Mouse (Mus musculus) stomach, embryonic 16.5 days (tissue): ENCODE results near the gene Plce1. TPM values are rescaled to one million over a fixed set of nuclear protein-coding genes. Genes with fewer than 3 reads are reported as not detected.

Source experiments
- ATAC-seq: fragments of 200-750 bp; cut with Nextera tagmentation; 2 replicates; pipeline ENCODE4 v1.8.0; 2017; ENCODE audit warnings: moderate number of reproducible peaks, moderate TSS enrichment; ENCODE audit not compliant: insufficient read depth, low FRiP score
- H3K27ac ChIP-seq: fragments of 300-500 bp; sonication (generic); 2 replicates; pipeline ENCODE4 v1.5.1; 2014; ENCODE audit warnings: low read length
- H3K27me3 ChIP-seq: fragments of 300-500 bp; sonication (generic); 2 replicates; pipeline ENCODE4 v1.6.1; 2014; ENCODE audit warnings: low read length, control low read depth, mixed read lengths; ENCODE audit not compliant: control insufficient read depth, insufficient read depth
- H3K36me3 ChIP-seq: fragments of 300-500 bp; sonication (generic); 2 replicates; pipeline ENCODE4 v1.6.1; 2014; ENCODE audit warnings: low read length; ENCODE audit not compliant: control insufficient read depth, insufficient read depth
- H3K4me1 ChIP-seq: fragments of 300-500 bp; sonication (generic); 2 replicates; pipeline ENCODE4 v1.6.1; 2014; ENCODE audit warnings: low read length, control low read depth, mixed read lengths; ENCODE audit not compliant: control insufficient read depth, insufficient read depth
- H3K4me2 ChIP-seq: fragments of 300-500 bp; sonication (generic); 2 replicates; pipeline ENCODE4 v1.6.1; 2014; ENCODE audit warnings: low read depth, low read length, mixed read lengths
- H3K4me3 ChIP-seq: fragments of 300-500 bp; sonication (generic); replicated peaks from 2 replicates; pipeline ENCODE4 v1.5.1; 2014; ENCODE audit warnings: mild to moderate bottlenecking, low read length
- H3K9ac ChIP-seq: fragments of 300-500 bp; sonication (generic); 2 replicates; pipeline ENCODE4 v1.6.1; 2014; ENCODE audit warnings: low read length
- H3K9me3 ChIP-seq: fragments of 300-500 bp; sonication (generic); replicated peaks from 2 replicates; pipeline ENCODE4 v1.6.1; 2016; ENCODE audit warnings: low read length, control low read depth; ENCODE audit not compliant: control insufficient read depth
- WGBS: fragments of 180-500 bp; shearing (Covaris S2); extraction: QIAGEN DNeasy Blood & Tissue Kit; methylation state at CpG from one replicate; pipeline ENCODE4 v1.1.7; 2014; 5-methylcytosine and 5-hydroxymethylcytosine counted together
- polyA plus RNA-seq: library from polyadenylated mRNA; unstranded; fragments of >200 nt; fragmentation: Nextera tagmentation; extraction: Ambion mirVana; gene quantifications from 2 replicates; pipeline ENCODE4 v1.2.1, GENCODE M21; 2015

Gene Plce1
- polyA plus RNA-seq, 1 experiment from 2014 or later = 8.5 TPM

DNA sequence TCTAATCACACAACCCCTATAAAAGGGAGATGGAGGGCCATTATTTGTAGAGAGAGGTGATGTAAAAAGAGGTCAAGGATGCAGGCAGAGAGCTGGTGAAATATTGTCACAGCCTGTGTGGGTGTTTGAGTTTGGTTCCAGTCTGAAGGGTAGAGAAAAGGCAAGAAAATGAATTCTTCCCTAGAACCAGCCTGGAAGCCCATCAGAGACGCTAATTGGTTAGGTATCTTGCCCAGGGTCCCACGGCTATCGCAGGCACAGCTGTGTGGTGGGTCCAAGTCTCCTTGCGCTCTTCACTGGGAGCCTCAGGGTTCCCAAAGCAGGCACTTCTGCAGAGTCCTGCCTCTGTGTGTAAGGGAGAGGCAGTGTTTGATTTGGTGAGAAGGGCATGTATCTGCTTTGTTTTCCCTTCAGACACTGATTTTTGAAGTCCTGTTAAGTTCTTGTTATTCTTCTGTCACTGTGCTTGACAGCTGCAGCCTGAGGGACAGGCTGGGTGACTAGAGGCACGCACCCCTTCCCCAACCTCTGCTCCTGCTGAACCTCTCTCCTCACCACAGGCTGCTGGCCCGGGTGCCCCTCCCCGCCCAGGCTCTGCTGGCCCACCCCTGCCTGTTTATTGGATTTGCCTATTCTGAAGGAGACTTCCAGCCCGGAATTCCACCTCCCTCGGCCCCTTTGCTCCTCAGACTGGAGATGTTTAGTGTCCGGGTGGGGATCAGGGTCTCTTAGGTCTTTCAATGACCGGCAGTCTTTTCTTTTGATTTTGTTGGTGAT, 5.1 kb downstream of the Plce1 start:
- no peaks in the 10 kb centered on the region for H3K36me3 ChIP-seq
- H3K9ac ChIP-seq = no peak overlapping the region
- H3K4me2 ChIP-seq = no peak overlapping the region
- no peak overlapping the region for H3K4me3 ChIP-seq
- ATAC-seq = no peak
- no peak overlapping the region for H3K27ac ChIP-seq
- no peaks in the 10 kb centered on the region for H3K27me3 ChIP-seq
- peaks cover 12% of the 10 kb centered on the region; the same call in 1 of the 2 replicates for H3K4me1 ChIP-seq
- no peaks in the 10 kb centered on the region for H3K9me3 ChIP-seq
- 38% methylated on average over 11 of the region's 11 CpGs for WGBS

DNA sequence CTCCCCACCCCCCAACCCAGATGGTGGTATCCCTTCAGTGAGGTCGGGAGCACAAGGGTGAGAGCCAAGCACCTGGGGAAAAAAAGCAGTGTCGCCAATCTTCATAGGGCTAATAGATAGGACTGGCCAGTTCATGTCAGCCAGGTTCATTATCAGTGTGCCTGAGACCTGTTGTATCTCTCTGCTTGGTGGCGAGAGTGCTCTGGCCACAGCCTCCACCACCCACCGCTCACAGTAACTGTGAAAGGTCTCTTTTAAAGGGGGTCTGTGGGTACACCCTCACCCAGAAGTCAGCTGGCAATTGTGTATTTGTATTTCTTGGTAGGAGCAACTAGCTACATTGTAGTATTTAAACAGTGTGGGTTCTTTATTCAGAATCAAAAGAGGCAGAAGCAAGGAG, 6.6 kb downstream of the Plce1 start:
- no peak overlapping the region for H3K9ac ChIP-seq
- H3K9me3 ChIP-seq = no peaks in the 10 kb centered on the region
- 66% methylated on average over 4 of the region's 4 CpGs for WGBS
- H3K36me3 ChIP-seq = no peaks in the 10 kb centered on the region
- no peak overlapping the region for H3K4me2 ChIP-seq
- no peak for ATAC-seq
- H3K27ac ChIP-seq = no peak overlapping the region
- H3K27me3 ChIP-seq = no peaks in the 10 kb centered on the region
- H3K4me3 ChIP-seq = no peak overlapping the region
- H3K4me1 ChIP-seq = peaks cover 4% of the 10 kb centered on the region; the same call in 1 of the 2 replicates

DNA sequence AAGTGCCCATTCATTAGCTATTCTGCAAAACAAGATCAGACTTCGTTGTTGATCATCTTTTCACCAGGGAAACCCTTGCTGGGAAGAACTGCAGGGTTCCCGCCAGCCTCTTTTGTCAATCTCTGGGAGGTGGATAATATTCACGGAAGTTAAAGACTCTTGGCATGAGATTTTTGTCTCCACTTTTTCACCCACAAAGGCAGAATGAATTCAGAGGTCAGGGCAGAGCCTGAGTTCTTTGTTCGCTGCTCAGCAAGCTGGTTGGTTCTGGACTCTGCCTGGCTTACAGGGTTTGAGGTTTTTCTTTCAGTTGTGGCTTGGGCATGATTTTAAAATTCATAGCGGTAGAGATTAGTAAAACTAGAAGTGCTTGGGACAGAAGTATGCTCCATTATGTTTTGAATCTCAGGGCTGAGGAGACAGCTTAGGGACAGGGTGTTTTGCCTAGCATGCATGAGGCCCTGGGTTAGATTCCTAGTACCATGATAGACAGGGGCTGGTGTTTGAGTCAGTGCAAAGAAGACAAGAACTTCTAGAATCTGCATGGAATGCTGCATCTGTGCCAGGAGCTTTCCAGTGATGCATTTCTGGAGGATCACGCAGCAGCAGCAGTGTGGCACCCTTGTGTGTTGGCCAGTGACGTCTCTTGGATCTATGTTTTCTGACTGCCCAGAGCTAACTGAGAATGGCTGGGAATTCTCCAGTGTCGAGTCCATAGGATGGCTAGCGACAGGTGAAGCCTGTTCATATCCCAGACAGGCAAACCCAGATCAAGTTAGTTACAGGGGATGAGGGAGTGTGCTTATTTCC, 7.4 kb downstream of the Plce1 start:
- H3K27ac ChIP-seq = no peak overlapping the region
- whole genome bisulfite sequencing = 61% methylated on average over 9 of the region's 9 CpGs
- H3K9ac ChIP-seq = no peak overlapping the region
- no peaks in the 10 kb centered on the region for H3K4me1 ChIP-seq
- H3K36me3 ChIP-seq = no peaks in the 10 kb centered on the region
- no peak overlapping the region for H3K4me2 ChIP-seq
- no peaks in the 10 kb centered on the region for H3K27me3 ChIP-seq
- ATAC-seq = no peak
- H3K9me3 ChIP-seq = no peaks in the 10 kb centered on the region
- H3K4me3 ChIP-seq = no peak overlapping the region

DNA sequence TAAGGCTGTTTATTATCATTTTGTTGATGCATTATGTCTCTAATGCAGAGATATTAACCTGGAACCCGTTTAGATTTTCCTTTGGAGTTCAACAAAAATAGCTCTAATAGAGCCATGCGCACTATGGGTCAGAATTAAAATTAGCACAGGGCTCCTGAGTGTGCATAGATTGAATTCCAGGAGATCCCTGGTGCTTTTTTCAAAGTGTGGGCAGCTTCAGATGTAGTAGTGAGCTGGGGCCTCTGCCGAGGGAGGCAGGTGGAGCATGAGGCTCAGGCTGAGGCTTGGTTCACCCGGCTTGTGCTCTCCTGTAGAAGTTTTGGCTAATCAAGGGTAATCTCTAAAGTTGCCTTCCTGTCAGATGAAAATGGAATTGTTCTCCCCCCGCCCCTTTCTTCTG, 17.3 kb downstream of the Plce1 start:
- Histone ChIP-seq H3K4me1 (no peaks in the 10 kb centered on the region), H3K9me3 (no peaks in the 10 kb centered on the region), H3K36me3 (no peaks in the 10 kb centered on the region), H3K27me3 (no peaks in the 10 kb centered on the region), H3K27ac (no peak overlapping the region), H3K4me3 (no peak overlapping the region), H3K4me2 (no peak overlapping the region), H3K9ac (no peak overlapping the region)
- WGBS = 50% methylated on average over 5 of the region's 5 CpGs
- no peak for ATAC-seq

DNA sequence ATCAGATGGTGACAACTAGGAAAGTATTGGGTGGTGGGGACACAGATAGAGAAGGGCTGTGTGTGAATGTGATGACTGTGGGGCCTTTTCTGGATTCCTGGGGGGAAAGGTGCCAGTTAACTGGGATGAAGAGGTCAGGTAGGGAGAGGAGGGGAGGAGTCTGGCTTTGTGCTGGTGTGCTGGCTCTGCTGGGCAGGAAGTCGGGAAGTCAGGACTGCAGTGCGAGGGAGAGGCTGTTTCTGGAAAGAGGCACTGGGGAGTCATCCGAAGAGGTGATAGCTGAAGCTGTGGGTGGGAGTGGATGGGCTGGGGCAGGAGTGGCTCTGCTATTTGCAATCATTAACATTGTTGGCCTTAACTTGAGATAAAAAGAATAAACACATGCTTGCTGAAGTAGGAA, 23.7 kb downstream of the Plce1 start:
- Histone ChIP-seq H3K36me3 (no peaks in the 10 kb centered on the region), H3K4me1 (no peaks in the 10 kb centered on the region), H3K4me3 (no peak overlapping the region), H3K27ac (peak overlapping the region; percentile 5; the same call in 1 of the 2 replicates), H3K9me3 (no peaks in the 10 kb centered on the region), H3K4me2 (no peak overlapping the region), H3K9ac (no peak overlapping the region), H3K27me3 (no peaks in the 10 kb centered on the region)
- 22% methylated on average over 3 of the region's 3 CpGs for WGBS
- ATAC-seq = peak; percentile 91; the same call in 1 of the 2 replicates

DNA sequence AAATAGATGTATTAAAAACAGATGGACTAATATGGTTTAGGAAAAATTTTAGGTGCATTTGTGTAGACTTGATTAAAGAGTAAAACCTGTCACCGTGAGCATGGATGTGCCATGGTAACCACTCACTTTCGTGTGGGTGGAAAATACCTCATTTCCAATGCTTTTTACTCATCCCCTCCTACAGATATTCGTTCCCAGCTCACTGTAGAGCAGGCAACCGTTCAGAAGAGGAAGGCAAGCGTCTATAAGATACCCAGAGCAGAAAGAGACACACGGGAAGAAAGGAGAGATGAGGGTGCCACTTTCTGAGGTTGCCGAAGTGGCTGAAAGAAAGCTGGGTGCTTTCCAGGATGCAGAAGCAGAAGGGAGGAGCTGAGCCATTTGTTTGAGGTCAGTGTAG, 25.2 kb downstream of the Plce1 start:
- Histone ChIP-seq H3K4me3 (no peak overlapping the region), H3K27ac (no peak overlapping the region), H3K27me3 (no peaks in the 10 kb centered on the region), H3K4me1 (no peaks in the 10 kb centered on the region), H3K36me3 (no peaks in the 10 kb centered on the region), H3K9ac (no peak overlapping the region), H3K9me3 (no peaks in the 10 kb centered on the region), H3K4me2 (no peak overlapping the region)
- 81% methylated on average over 7 of the region's 7 CpGs for WGBS
- ATAC-seq = no peak

DNA sequence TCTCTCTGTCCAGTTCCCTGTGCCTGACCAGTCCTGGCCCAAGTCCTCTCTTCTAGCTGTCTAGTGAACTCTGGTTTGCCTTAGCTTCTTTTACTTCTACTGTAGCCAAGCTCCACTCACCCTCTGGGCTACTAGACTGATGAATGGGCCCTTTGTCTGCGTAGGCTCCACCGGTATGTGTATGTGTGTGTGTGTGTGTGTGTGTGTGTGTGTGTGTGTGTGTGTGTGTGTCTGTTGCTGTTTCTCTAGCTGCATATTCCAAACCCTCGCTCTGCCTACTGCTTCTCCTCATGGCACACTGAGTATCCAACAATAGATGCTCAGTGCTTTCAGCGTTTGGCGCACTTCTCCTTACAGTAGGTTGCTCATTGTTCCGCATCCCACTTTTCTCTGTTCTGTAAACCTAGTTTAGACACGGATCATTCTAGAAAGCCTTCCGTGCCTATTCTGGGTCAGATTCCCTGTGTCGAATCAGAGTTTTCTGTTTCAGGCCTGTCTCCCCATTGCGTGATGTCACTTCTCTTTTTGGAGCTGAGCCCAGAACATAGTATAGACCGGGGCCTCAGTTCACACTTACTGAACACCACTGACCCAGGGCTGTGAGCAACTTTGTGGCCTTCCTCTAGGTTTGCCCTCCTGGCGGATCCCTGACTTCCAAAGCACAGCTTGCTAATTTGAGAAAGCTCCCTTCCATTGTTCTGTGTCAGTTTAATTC, 26.5 kb downstream of the Plce1 start:
- Histone ChIP-seq H3K9me3 (no peaks in the 10 kb centered on the region), H3K4me2 (no peak overlapping the region), H3K36me3 (no peaks in the 10 kb centered on the region), H3K4me3 (no peak overlapping the region), H3K9ac (no peak overlapping the region), H3K27ac (no peak overlapping the region), H3K4me1 (no peaks in the 10 kb centered on the region), H3K27me3 (no peaks in the 10 kb centered on the region)
- ATAC-seq = no peak
- 77% methylated on average over 12 of the region's 12 CpGs for WGBS

DNA sequence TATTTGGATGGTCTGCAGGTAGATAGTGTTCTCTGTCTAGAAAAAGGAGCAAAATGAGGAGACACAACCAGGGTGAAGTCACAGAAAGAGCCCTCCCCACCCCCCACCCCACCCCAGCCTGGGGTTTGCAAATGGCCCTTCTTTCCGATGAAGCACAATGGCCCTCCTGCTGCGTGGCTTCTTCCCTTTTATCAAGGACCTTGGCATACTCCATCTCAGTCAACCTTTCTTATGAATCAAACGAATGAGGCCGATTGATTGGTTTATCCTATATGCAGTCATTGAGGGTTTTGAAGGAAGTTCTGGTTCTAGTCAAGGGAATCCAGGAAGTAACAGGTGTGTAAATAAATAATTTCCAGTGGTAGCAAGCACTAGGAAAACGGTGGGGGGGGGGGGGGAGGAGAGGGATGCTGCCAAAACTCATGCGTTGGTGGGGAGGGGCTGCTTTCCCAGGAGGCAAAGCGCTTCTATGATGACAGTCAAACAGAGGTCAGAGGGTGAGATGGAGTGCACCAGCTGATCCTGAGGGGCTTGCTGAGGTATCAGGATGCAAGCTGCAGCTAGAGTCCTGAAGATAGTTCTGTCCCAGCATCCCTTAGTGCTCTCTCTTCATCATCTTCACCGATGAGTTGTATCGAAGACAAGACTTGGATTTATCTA, 27.2 kb downstream of the Plce1 start:
- no peak for ATAC-seq
- WGBS = 68% methylated on average over 9 of the region's 9 CpGs
- Histone ChIP-seq H3K9me3 (no peaks in the 10 kb centered on the region), H3K4me3 (no peak overlapping the region), H3K4me2 (no peak overlapping the region), H3K27me3 (no peaks in the 10 kb centered on the region), H3K4me1 (no peaks in the 10 kb centered on the region), H3K9ac (no peak overlapping the region), H3K27ac (no peak overlapping the region), H3K36me3 (no peaks in the 10 kb centered on the region)
